ENCODE assay signal across 22 mouse cellular contexts in genomic region chr10:61440202-61440800, GRCm38 (mm10). TPM values are rescaled to one million over a fixed set of nuclear protein-coding genes. Genes with fewer than 3 reads are reported as not detected.
DNase-seq lines count a peak whose midpoint lies in the region; ATAC-seq and TF ChIP-seq lines count a peak whose summit lies in the region.
"Had no signal": no experiment of that assay in that cellular context is flagged by ENCODE, and none has a peak within 500 bp of the region (broad histone marks: within the 10 kb centered on the region; RNA-seq: fewer than 3 reads in every experiment).

No protein-coding gene starts in this region.

- no peak overlapping the region for H3K4me3 ChIP-seq in hindbrain, postnatal 0 days (ENCODE audit: low read length)
- no peak overlapping the region for H3K4me3 ChIP-seq in hindbrain, embryonic 11.5 days (ENCODE audit: low read depth, low read length)
- H3K4me3 ChIP-seq in hindbrain, embryonic 12.5 days, result no peak overlapping the region
- H3K4me3 ChIP-seq in layer of hippocampus, adult 2 months, result no peak overlapping the region
- no peak overlapping the region for H3K4me3 ChIP-seq in hindbrain, embryonic 13.5 days
- H3K4me3 ChIP-seq: erythroblast, embryonic 14.5 days; forebrain, embryonic 13.5 days; neural tube, embryonic 15.5 days had no signal

- H3K9ac ChIP-seq in hindbrain, postnatal 0 days (replicated peaks; ENCODE audit: low read length), result no peak overlapping the region
- no peak overlapping the region for H3K9ac ChIP-seq in hindbrain, embryonic 11.5 days (ENCODE audit: low read depth, low read length)
- H3K9ac ChIP-seq in hindbrain, embryonic 12.5 days, result no peak overlapping the region
- H3K9ac ChIP-seq in hindbrain, embryonic 13.5 days, result no peak overlapping the region
- H3K9ac ChIP-seq: forebrain, embryonic 13.5 days; hindbrain, embryonic 14.5 days; neural tube, embryonic 15.5 days had no signal

- ATAC-seq in hindbrain, postnatal 0 days, result 0 out of 2 replicates have a peak, but pooled peaks have one; percentile 40
- ATAC-seq in hindbrain, embryonic 11.5 days (ENCODE audit: low FRiP score), result no peak
- ATAC-seq in erythroblast, adult 5-6 weeks (replicated peaks; ENCODE audit: low FRiP score, poor library complexity, severe bottlenecking), result peak; percentile 36; the same call in 1 of the 2 replicates
- no peak for ATAC-seq in hindbrain, embryonic 12.5 days (ENCODE audit: low FRiP score)
- ATAC-seq in hindbrain, embryonic 13.5 days (ENCODE audit: low FRiP score), result no peak
- ATAC-seq: forebrain, embryonic 13.5 days; midbrain, embryonic 16.5 days had no signal

- 91% methylated on average over 7 of the region's 7 CpGs for WGBS in hindbrain, postnatal 0 days
- WGBS in hindbrain, embryonic 11.5 days, result 88% methylated on average over 7 of the region's 7 CpGs
- WGBS in hindbrain, embryonic 12.5 days, result 86% methylated on average over 7 of the region's 7 CpGs
- 96% methylated on average over 7 of the region's 7 CpGs for WGBS in hindbrain, embryonic 13.5 days

- H3K9me3 ChIP-seq in hindbrain, postnatal 0 days (ENCODE audit: low read length), result no peaks in the 10 kb centered on the region
- H3K9me3 ChIP-seq in hindbrain, embryonic 11.5 days (ENCODE audit: control insufficient read depth, low read length), result no peaks in the 10 kb centered on the region
- H3K9me3 ChIP-seq in hindbrain, embryonic 12.5 days (replicated peaks), result no peaks in the 10 kb centered on the region
- H3K9me3 ChIP-seq in hindbrain, embryonic 13.5 days, result no peaks in the 10 kb centered on the region
- H3K9me3 ChIP-seq: forebrain, embryonic 13.5 days; G1E; neural tube, embryonic 15.5 days had no signal

- no peaks in the 10 kb centered on the region for H3K27me3 ChIP-seq in hindbrain, postnatal 0 days (ENCODE audit: insufficient read depth, low read length)
- H3K27me3 ChIP-seq in hindbrain, embryonic 11.5 days (ENCODE audit: control insufficient read depth, insufficient read depth, low read length), result no peaks in the 10 kb centered on the region
- no peaks in the 10 kb centered on the region for H3K27me3 ChIP-seq in hindbrain, embryonic 12.5 days
- H3K27me3 ChIP-seq in hindbrain, embryonic 13.5 days, result no peaks in the 10 kb centered on the region
- H3K27me3 ChIP-seq: forebrain, embryonic 13.5 days; neural tube, embryonic 15.5 days had no signal

- H3K4me1 ChIP-seq in hindbrain, postnatal 0 days (ENCODE audit: insufficient read depth, low read length), result peaks cover 5% of the 10 kb centered on the region
- H3K4me1 ChIP-seq in hindbrain, embryonic 11.5 days (replicated peaks; ENCODE audit: control insufficient read depth, insufficient read depth, low read length), result no peaks in the 10 kb centered on the region
- H3K4me1 ChIP-seq in hindbrain, embryonic 12.5 days, result peaks cover 14% of the 10 kb centered on the region; the same call in 1 of the 2 replicates
- peaks cover 28% of the 10 kb centered on the region for H3K4me1 ChIP-seq in hindbrain, embryonic 13.5 days (replicated peaks)

- no peak for TF ChIP-seq CTCF in hindbrain, postnatal 0 days (IDR thresholded peaks at IDR 0.05; ENCODE audit: low read depth)
- TF ChIP-seq CTCF in layer of hippocampus, adult 2 months (conservative IDR thresholded peaks at IDR 0.05), result no peak

- no peak overlapping the region for H3K27ac ChIP-seq in hindbrain, postnatal 0 days
- no peak overlapping the region for H3K27ac ChIP-seq in hindbrain, embryonic 11.5 days (ENCODE audit: low read depth, low read length)
- H3K27ac ChIP-seq in hindbrain, embryonic 12.5 days, result no peak overlapping the region
- H3K27ac ChIP-seq in layer of hippocampus, adult 2 months, result no peak overlapping the region
- H3K27ac ChIP-seq in hindbrain, embryonic 13.5 days, result no peak overlapping the region
- H3K27ac ChIP-seq: forebrain, embryonic 13.5 days; hindbrain, embryonic 14.5 days; neural tube, embryonic 15.5 days had no signal

- H3K4me2 ChIP-seq in hindbrain, postnatal 0 days (ENCODE audit: low read depth, low read length), result no peak overlapping the region
- H3K4me2 ChIP-seq in hindbrain, embryonic 11.5 days (replicated peaks; ENCODE audit: low read depth, low read length), result no peak overlapping the region
- H3K4me2 ChIP-seq in hindbrain, embryonic 12.5 days (replicated peaks), result no peak overlapping the region
- no peak overlapping the region for H3K4me2 ChIP-seq in hindbrain, embryonic 13.5 days
- H3K4me2 ChIP-seq: forebrain, embryonic 13.5 days; hindbrain, embryonic 14.5 days; neural tube, embryonic 15.5 days had no signal

- H3K36me3 ChIP-seq in hindbrain, postnatal 0 days (ENCODE audit: insufficient read depth, low read length), result no peaks in the 10 kb centered on the region
- H3K36me3 ChIP-seq in hindbrain, embryonic 11.5 days (ENCODE audit: control insufficient read depth, insufficient read depth, low read length), result no peaks in the 10 kb centered on the region
- H3K36me3 ChIP-seq in hindbrain, embryonic 12.5 days, result 0 out of 2 replicates have a peak, but pooled peaks cover 6% of the 10 kb centered on the region
- H3K36me3 ChIP-seq in hindbrain, embryonic 13.5 days, result peaks cover 6% of the 10 kb centered on the region; the same call in 1 of the 2 replicates
- H3K36me3 ChIP-seq: neural tube, embryonic 15.5 days had no signal

- DNase-seq in hindbrain, postnatal 0 days (ENCODE audit: low spot score), result no peak
- DNase-seq in hindbrain, embryonic 11.5 days (ENCODE audit: low spot score), result no peak
- DNase-seq in kidney, adult 9 months, result peak; percentile 86
- DNase-seq in kidney, postnatal 36 days, result peak; percentile 73 to 86
- DNase-seq in layer of hippocampus, adult 2 months (ENCODE audit: low spot score in 2 of 2), result no peak
- DNase-seq: cerebellum, adult 8-10 months; gastrocnemius, postnatal 10 days; lung, adult 18-20 months; right cerebral cortex, postnatal 14 days; thymus, adult 18-20 months had no signal

RNA-seq across cellular contexts. Expression of gene Eif4ebp2, which starts 12.2 kb away (rescaled TPM):
- total RNA-seq in hindbrain, postnatal 0 days (2014; rRNA removed), result 16.1 and 16.2 TPM in 2 replicates
- 34.9 and 35.9 TPM in 2 replicates for polyA plus RNA-seq in hindbrain, postnatal 0 days (2015; fragmentation: Nextera tagmentation; extraction: Ambion mirVana)
- 36.1 and 51.4 TPM in 2 replicates for polyA plus RNA-seq in hindbrain, embryonic 11.5 days (2014; fragmentation: Nextera tagmentation; extraction: Ambion mirVana)
- total RNA-seq in erythroblast, adult 5-6 weeks (2015; ENCODE audit: low replicate concordance), result 67.2 and 101 TPM in 2 replicates
- 13.8 and 14.2 TPM in 2 replicates for total RNA-seq in erythroblast, adult 5-6 weeks (2017; ENCODE audit: low replicate concordance)
- 63.2 and 71.0 TPM in 2 replicates for polyA plus RNA-seq in hindbrain, embryonic 12.5 days (2016; fragmentation: Nextera tagmentation; extraction: Ambion mirVana)
- 10 to 100 TPM; 47.6 to 57.0 TPM for total RNA-seq in layer of hippocampus, adult 2 months (2021)
- polyA plus RNA-seq in hindbrain, embryonic 13.5 days (2015; fragmentation: Nextera tagmentation; extraction: Ambion mirVana), result 66.3 and 66.4 TPM in 2 replicates

RNA-seq across cellular contexts. Expression of gene Nodal, which starts 22.5 kb away (rescaled TPM):
- total RNA-seq in hindbrain, postnatal 0 days (2014; rRNA removed), result 0.58 and 1.1 TPM in 2 replicates
- polyA plus RNA-seq in hindbrain, postnatal 0 days (2015; fragmentation: Nextera tagmentation; extraction: Ambion mirVana), result 0.33 and 0.43 TPM in 2 replicates
- polyA plus RNA-seq in hindbrain, embryonic 11.5 days (2014; fragmentation: Nextera tagmentation; extraction: Ambion mirVana), result 0.12 TPM in 1 of 2 replicates, not detected in the other
- total RNA-seq in erythroblast, adult 5-6 weeks (2015; ENCODE audit: low replicate concordance), result not detected in 2 replicates
- total RNA-seq in erythroblast, adult 5-6 weeks (2017; ENCODE audit: low replicate concordance), result not detected in 2 replicates
- 0.10 TPM in 1 of 2 replicates, not detected in the other for polyA plus RNA-seq in hindbrain, embryonic 12.5 days (2016; fragmentation: Nextera tagmentation; extraction: Ambion mirVana)
- under 1 TPM; 0.23 to 0.27 TPM for total RNA-seq in layer of hippocampus, adult 2 months (2021)
- 0.09 TPM in 1 of 2 replicates, not detected in the other for polyA plus RNA-seq in hindbrain, embryonic 13.5 days (2015; fragmentation: Nextera tagmentation; extraction: Ambion mirVana)
- total RNA-seq: adrenal gland, adult 18-20 months; G1E; megakaryocyte-erythroid progenitor cell, adult 5-6 weeks had no signal
- polyA plus RNA-seq: G1E; stomach, embryonic 14.5 days had no signal

RNA-seq across cellular contexts. Expression of gene Lrrc20, which starts 35.3 kb away (rescaled TPM):
- total RNA-seq in hindbrain, postnatal 0 days (2014; rRNA removed), result 13.5 and 19.6 TPM in 2 replicates
- polyA plus RNA-seq in hindbrain, postnatal 0 days (2015; fragmentation: Nextera tagmentation; extraction: Ambion mirVana), result 9.7 and 10.2 TPM in 2 replicates
- 9.5 and 11.4 TPM in 2 replicates for polyA plus RNA-seq in hindbrain, embryonic 11.5 days (2014; fragmentation: Nextera tagmentation; extraction: Ambion mirVana)
- 1.3 and 2.1 TPM in 2 replicates for total RNA-seq in erythroblast, adult 5-6 weeks (2015; ENCODE audit: low replicate concordance)
- total RNA-seq in erythroblast, adult 5-6 weeks (2017; ENCODE audit: low replicate concordance), result 0.70 and 3.2 TPM in 2 replicates
- polyA plus RNA-seq in hindbrain, embryonic 12.5 days (2016; fragmentation: Nextera tagmentation; extraction: Ambion mirVana), result 12.5 and 13.5 TPM in 2 replicates
- total RNA-seq in layer of hippocampus, adult 2 months (2021), result 10 to 100 TPM; 21.4 to 24.4 TPM
- 15.3 and 16.1 TPM in 2 replicates for polyA plus RNA-seq in hindbrain, embryonic 13.5 days (2015; fragmentation: Nextera tagmentation; extraction: Ambion mirVana)

RNA-seq across cellular contexts. Expression of gene Pald1, which starts 57.0 kb away (rescaled TPM):
- total RNA-seq in hindbrain, postnatal 0 days (2014; rRNA removed), result 34.3 and 36.0 TPM in 2 replicates
- polyA plus RNA-seq in hindbrain, postnatal 0 days (2015; fragmentation: Nextera tagmentation; extraction: Ambion mirVana), result 21.7 TPM in 2 replicates
- polyA plus RNA-seq in hindbrain, embryonic 11.5 days (2014; fragmentation: Nextera tagmentation; extraction: Ambion mirVana), result 13.6 and 15.9 TPM in 2 replicates
- not detected in 2 replicates for total RNA-seq in erythroblast, adult 5-6 weeks (2015; ENCODE audit: low replicate concordance)
- total RNA-seq in erythroblast, adult 5-6 weeks (2017; ENCODE audit: low replicate concordance), result not detected in 2 replicates
- 34.5 and 39.3 TPM in 2 replicates for polyA plus RNA-seq in hindbrain, embryonic 12.5 days (2016; fragmentation: Nextera tagmentation; extraction: Ambion mirVana)
- 10 to 100 TPM; 15.2 to 16.3 TPM for total RNA-seq in layer of hippocampus, adult 2 months (2021)
- 29.4 and 30.8 TPM in 2 replicates for polyA plus RNA-seq in hindbrain, embryonic 13.5 days (2015; fragmentation: Nextera tagmentation; extraction: Ambion mirVana)
- total RNA-seq: G1E; megakaryocyte-erythroid progenitor cell, adult 5-6 weeks had no signal

Comparison
In these comparisons a context has a peak if more than half of its experiments do, and no peak if none do; other contexts are left out.
1. ATAC-seq: peak in hindbrain, postnatal 0 days (single experiment) and erythroblast, adult 5-6 weeks (single experiment); none in hindbrain, embryonic 11.5 days (single experiment), hindbrain, embryonic 12.5 days (single experiment) and hindbrain, embryonic 13.5 days (single experiment).
2. DNase-seq: peak in kidney, adult 9 months (single experiment) and kidney, postnatal 36 days (2 of 2); none in hindbrain, postnatal 0 days (single experiment), hindbrain, embryonic 11.5 days (single experiment) and layer of hippocampus, adult 2 months (0 of 2).